In genomic region chr9:120577706-120578405, GRCm38 (mm10) we compare ENCODE assay signal across 8 mouse cellular contexts. TPM values are rescaled to one million over a fixed set of nuclear protein-coding genes. Genes with fewer than 3 reads are reported as not detected.
DNase-seq lines count a peak whose midpoint lies in the region; ATAC-seq and TF ChIP-seq lines count a peak whose summit lies in the region.

No protein-coding gene starts in this region.

- no peak for DNase-seq in left cerebral cortex, adult 2 months (ENCODE audit: extremely low spot score in 1 of 2, low spot score in 2 of 2)
- no peak for DNase-seq in left cerebral cortex, adult 18-20 months (ENCODE audit: low spot score in 2 of 2)
- DNase-seq in natural killer cell, adult 2 months (ENCODE audit: low spot score in 2 of 2): no peak
- no peak for DNase-seq in spleen, postnatal 36 days (ENCODE audit: low spot score in 2 of 2)
- DNase-seq in layer of hippocampus, postnatal 25 days (ENCODE audit: extremely low spot score in 1 of 2, low spot score in 1 of 2): no peak

- H3K9me3 ChIP-seq in embryonic facial prominence, embryonic 12.5 days: no peaks in the 10 kb centered on the region
- no peaks in the 10 kb centered on the region for H3K9me3 ChIP-seq in intestine, embryonic 16.5 days (ENCODE audit: control insufficient read depth, low read length)
- H3K9me3 ChIP-seq in neural tube, embryonic 12.5 days: no peaks in the 10 kb centered on the region

- H3K4me3 ChIP-seq in left cerebral cortex, adult 2 months: peak overlapping the region; percentile 68
- peak overlapping the region; percentile 63 for H3K4me3 ChIP-seq in embryonic facial prominence, embryonic 12.5 days
- H3K4me3 ChIP-seq in intestine, embryonic 16.5 days (ENCODE audit: low read length): peak overlapping the region; percentile 81
- peak overlapping the region; percentile 55 for H3K4me3 ChIP-seq in neural tube, embryonic 12.5 days

- peak overlapping the region; percentile 92 for H3K27ac ChIP-seq in left cerebral cortex, adult 2 months
- H3K27ac ChIP-seq in embryonic facial prominence, embryonic 12.5 days: no peak overlapping the region
- peak overlapping the region; percentile 81 for H3K27ac ChIP-seq in intestine, embryonic 16.5 days (ENCODE audit: low read length)
- H3K27ac ChIP-seq in neural tube, embryonic 12.5 days: no peak overlapping the region

- peak overlapping the region; percentile 91 for H3K4me2 ChIP-seq in embryonic facial prominence, embryonic 12.5 days (replicated peaks)
- peak overlapping the region; percentile 95 for H3K4me2 ChIP-seq in intestine, embryonic 16.5 days (ENCODE audit: low read depth, low read length)
- H3K4me2 ChIP-seq in neural tube, embryonic 12.5 days (replicated peaks): peak overlapping the region; percentile 91

- H3K27me3 ChIP-seq in embryonic facial prominence, embryonic 12.5 days: no peaks in the 10 kb centered on the region
- no peaks in the 10 kb centered on the region for H3K27me3 ChIP-seq in intestine, embryonic 16.5 days (replicated peaks; ENCODE audit: control insufficient read depth, insufficient read depth, low read length)
- no peaks in the 10 kb centered on the region for H3K27me3 ChIP-seq in neural tube, embryonic 12.5 days (replicated peaks)

- intact Hi-C loops in left cerebral cortex, adult 2 months (cut with DNase I): loop anchor here (10.0 kb wide), 1 partner anchor 443 kb away; no protein-coding TSS in a partner anchor

- peaks cover 30% of the 10 kb centered on the region for H3K36me3 ChIP-seq in embryonic facial prominence, embryonic 12.5 days
- peaks cover 17% of the 10 kb centered on the region; the same call in 1 of the 2 replicates for H3K36me3 ChIP-seq in intestine, embryonic 16.5 days (ENCODE audit: control insufficient read depth, insufficient read depth, low read length)
- H3K36me3 ChIP-seq in neural tube, embryonic 12.5 days: peaks cover 35% of the 10 kb centered on the region

- TF ChIP-seq CTCF in left cerebral cortex, adult 2 months (IDR thresholded peaks at IDR 0.05): no peak

- no peak for ATAC-seq in embryonic facial prominence, embryonic 12.5 days (ENCODE audit: insufficient number of reproducible peaks, insufficient read depth, low FRiP score, low TSS enrichment)
- no peak for ATAC-seq in intestine, embryonic 16.5 days
- ATAC-seq in neural tube, embryonic 12.5 days (ENCODE audit: low FRiP score, low read depth): no peak

- H3K4me1 ChIP-seq in embryonic facial prominence, embryonic 12.5 days: peaks cover 17% of the 10 kb centered on the region
- H3K4me1 ChIP-seq in intestine, embryonic 16.5 days (ENCODE audit: control insufficient read depth, insufficient read depth, low read length): peaks cover 20% of the 10 kb centered on the region
- H3K4me1 ChIP-seq in neural tube, embryonic 12.5 days: peaks cover 22% of the 10 kb centered on the region

- H3K9ac ChIP-seq in embryonic facial prominence, embryonic 12.5 days: peak overlapping the region; percentile 84
- peak overlapping the region; percentile 97 for H3K9ac ChIP-seq in intestine, embryonic 16.5 days (ENCODE audit: low read depth, low read length)
- peak overlapping the region; percentile 81 for H3K9ac ChIP-seq in neural tube, embryonic 12.5 days

- 57% methylated on average over 12 of the region's 12 CpGs for WGBS in embryonic facial prominence, embryonic 12.5 days
- 43% methylated on average over 12 of the region's 12 CpGs for WGBS in intestine, embryonic 16.5 days
- WGBS in neural tube, embryonic 12.5 days: 58% methylated on average over 12 of the region's 12 CpGs

RNA-seq across cellular contexts. Expression of gene Rpl14, which starts 6.6 kb away (rescaled TPM):
- 100 to 1,000 TPM; 268 to 280 TPM for total RNA-seq in left cerebral cortex, adult 2 months (2021)
- 100 to 1,000 TPM; 298 to 323 TPM for total RNA-seq in left cerebral cortex, adult 18-20 months (2021)
- 774 and 808 TPM in 2 replicates for polyA plus RNA-seq in embryonic facial prominence, embryonic 12.5 days (2016; fragmentation: Nextera tagmentation; extraction: Ambion mirVana)
- polyA plus RNA-seq in intestine, embryonic 16.5 days (2015; fragmentation: Nextera tagmentation; extraction: Ambion mirVana): 753 and 789 TPM in 2 replicates
- 538 and 558 TPM in 2 replicates for polyA plus RNA-seq in neural tube, embryonic 12.5 days (2016; fragmentation: Nextera tagmentation; extraction: Ambion mirVana)
- total RNA-seq in layer of hippocampus, postnatal 25 days (2021): 100 to 1,000 TPM; 275 to 303 TPM

RNA-seq across cellular contexts. Expression of gene Entpd3, which starts 38.2 kb away (rescaled TPM):
- total RNA-seq in left cerebral cortex, adult 2 months (2021): 1 to 10 TPM; 4.9 to 8.1 TPM
- total RNA-seq in left cerebral cortex, adult 18-20 months (2021): 1 to 10 TPM; 7.8 to 8.5 TPM
- 1.7 and 2.4 TPM in 2 replicates for polyA plus RNA-seq in embryonic facial prominence, embryonic 12.5 days (2016; fragmentation: Nextera tagmentation; extraction: Ambion mirVana)
- 1.7 and 1.9 TPM in 2 replicates for polyA plus RNA-seq in intestine, embryonic 16.5 days (2015; fragmentation: Nextera tagmentation; extraction: Ambion mirVana)
- 0.24 and 0.41 TPM in 2 replicates for polyA plus RNA-seq in neural tube, embryonic 12.5 days (2016; fragmentation: Nextera tagmentation; extraction: Ambion mirVana)
- total RNA-seq in layer of hippocampus, postnatal 25 days (2021): 1 to 10 TPM; 6.1 to 6.6 TPM

Comparison
In these comparisons a context has a peak if more than half of its experiments do, and no peak if none do; other contexts are left out.
1. H3K27ac ChIP-seq: peak in left cerebral cortex, adult 2 months (single experiment) and intestine, embryonic 16.5 days (single experiment); none in embryonic facial prominence, embryonic 12.5 days (single experiment) and neural tube, embryonic 12.5 days (single experiment).
2. Peak in every context shown above with its lines, with median percentiles within 50 percentile points of each other: H3K4me3 ChIP-seq, H3K4me2 ChIP-seq and H3K9ac ChIP-seq.